Comparison of ENCODE assay signal across 1 mouse cellular context in genomic region chr2:167203505-167204166, GRCm38 (mm10).
A peak's percentile ranks its signal among the peaks of the same experiment; 100 is the strongest.
TF ChIP-seq lines count a peak whose summit lies in the region.

No protein-coding gene starts in this region.

TF ChIP-seq in CH12.LX, 34 proteins besides CTCF, POLR2A, EP300 and RAD21 (continued from another document):
- TF ChIP-seq PAX5 (IDR thresholded peaks at IDR 0.05; ENCODE audit: low read length) (no peak), MAFK (IDR thresholded peaks at IDR 0.05; ENCODE audit: insufficient replicate concordance, low read length) (no peak), MYC (IDR thresholded peaks at IDR 0.05; ENCODE audit: low read depth, low read length) (0 out of 2 replicates have a peak, but pooled peaks have one; percentile 23), POLR2AphosphoS2 (IDR thresholded peaks at IDR 0.05; ENCODE audit: low read depth, low read length) (no peak), CHD1 (IDR thresholded peaks at IDR 0.05; ENCODE audit: low read depth, low read length) (no peak), ZNF384 (IDR thresholded peaks at IDR 0.05; ENCODE audit: low read depth, low read length) (no peak), SIN3A (IDR thresholded peaks at IDR 0.05; ENCODE audit: low read length) (no peak), E2F4 (IDR thresholded peaks at IDR 0.05; ENCODE audit: insufficient replicate concordance, low read depth, low read length) (no peak), NELFE (IDR thresholded peaks at IDR 0.05; ENCODE audit: low read depth, low read length) (no peak), KAT2A (IDR thresholded peaks at IDR 0.05; ENCODE audit: insufficient replicate concordance, low read length) (no peak), BHLHE40 (IDR thresholded peaks at IDR 0.05; ENCODE audit: low read depth, low read length) (peak; percentile 46)
